Mouse (Mus musculus) heart, embryonic 11.5 days (tissue): ENCODE results near the gene Mrpl43. TPM values are rescaled to one million over a fixed set of nuclear protein-coding genes. Genes with fewer than 3 reads are reported as not detected.

ENCODE experiments used
- ATAC-seq: fragments of 200-750 bp; cut with Nextera tagmentation; replicated peaks from 2 replicates; pipeline ENCODE4 v1.8.0; 2017; ENCODE audit warnings: moderate library complexity; ENCODE audit not compliant: insufficient number of reproducible peaks, low FRiP score, low TSS enrichment
- H3K27ac ChIP-seq: fragments of 300-500 bp; sonication (generic); 2 replicates; pipeline ENCODE4 v1.5.1; 2014; ENCODE audit warnings: mild to moderate bottlenecking, low read depth, low read length
- H3K27me3 ChIP-seq: fragments of 300-500 bp; sonication (generic); 2 replicates; pipeline ENCODE4 v1.6.1; 2014; ENCODE audit warnings: mild to moderate bottlenecking, low read length, mixed read lengths; ENCODE audit not compliant: control insufficient read depth, insufficient read depth
- H3K36me3 ChIP-seq: fragments of 300-500 bp; sonication (generic); 2 replicates; pipeline ENCODE4 v1.6.1; 2014; ENCODE audit warnings: mild to moderate bottlenecking, low read length, moderate library complexity, mixed read lengths; ENCODE audit not compliant: control insufficient read depth, insufficient read depth
- H3K4me1 ChIP-seq: fragments of 300-500 bp; sonication (generic); 2 replicates; pipeline ENCODE4 v1.6.1; 2014; ENCODE audit warnings: low read length; ENCODE audit not compliant: control insufficient read depth, insufficient read depth
- H3K4me2 ChIP-seq: fragments of 300-500 bp; sonication (generic); 2 replicates; pipeline ENCODE4 v1.6.1; 2014; ENCODE audit warnings: mild to moderate bottlenecking, moderate library complexity
- H3K4me3 ChIP-seq: fragments of 300-500 bp; sonication (generic); 2 replicates; pipeline ENCODE4 v1.5.1; 2014; ENCODE audit warnings: low read depth, low read length
- H3K9ac ChIP-seq: fragments of 300-500 bp; sonication (generic); 2 replicates; pipeline ENCODE4 v1.6.1; 2014; ENCODE audit warnings: mild to moderate bottlenecking, low read depth, low read length, moderate library complexity
- H3K9me3 ChIP-seq: fragments of 300-500 bp; sonication (generic); replicated peaks from 2 replicates; pipeline ENCODE4 v1.6.1; 2016; ENCODE audit warnings: low read length; ENCODE audit not compliant: control insufficient read depth
- WGBS: fragments of 180-500 bp; shearing (Covaris S2); extraction: QIAGEN DNeasy Blood & Tissue Kit; methylation state at CpG from one replicate; pipeline ENCODE4 v1.1.7; 2014; ENCODE audit not compliant: insufficient replicate concordance; 5-methylcytosine and 5-hydroxymethylcytosine counted together
- polyA plus RNA-seq: library from polyadenylated mRNA; unstranded; fragments of >200 nt; fragmentation: Nextera tagmentation; extraction: Ambion mirVana; gene quantifications from 2 replicates; pipeline ENCODE4 v1.2.1, GENCODE M21; 2014

Mrpl43 gene
- polyA plus RNA-seq, 1 experiment from 2014 or later = 63.0 TPM

GRCm38 (mm10) chr19:45024775-45025174 lies 18.5 kb upstream of the Mrpl43 start:
- ATAC-seq = no peak
- Histone ChIP-seq H3K9ac (no peak overlapping the region), H3K4me2 (no peak overlapping the region), H3K4me3 (no peak overlapping the region), H3K36me3 (peaks cover 31% of the 10 kb centered on the region), H3K27ac (no peak overlapping the region), H3K27me3 (no peaks in the 10 kb centered on the region), H3K4me1 (peaks cover 11% of the 10 kb centered on the region), H3K9me3 (no peaks in the 10 kb centered on the region)
- 88% methylated on average over 20 of the region's 20 CpGs for WGBS

DNA sequence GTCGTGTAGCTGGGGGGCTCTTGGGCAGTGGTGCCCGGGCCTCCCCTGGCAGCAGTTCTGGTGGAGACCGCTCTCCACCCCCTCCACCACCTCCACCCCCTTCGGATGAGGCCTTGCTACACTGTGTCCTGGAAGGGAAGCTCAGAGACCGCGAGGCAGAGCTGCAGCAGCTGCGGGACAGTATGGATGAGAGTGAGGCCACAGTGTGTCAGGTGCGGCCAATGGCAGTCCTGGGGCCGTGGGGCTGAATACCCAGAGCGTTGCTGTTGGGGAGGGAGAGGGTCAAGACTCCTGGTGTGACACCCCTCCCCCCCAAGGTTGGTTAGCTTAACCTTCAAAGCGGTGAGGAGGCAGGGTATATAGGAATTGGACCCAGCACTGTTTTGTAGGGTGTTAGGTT lies 17.8 kb upstream of the Mrpl43 start:
- peaks cover 31% of the 10 kb centered on the region for H3K36me3 ChIP-seq
- H3K9ac ChIP-seq = no peak overlapping the region
- H3K27ac ChIP-seq = no peak overlapping the region
- H3K4me2 ChIP-seq = no peak overlapping the region
- H3K4me1 ChIP-seq = peaks cover 16% of the 10 kb centered on the region
- 75% methylated on average over 11 of the region's 11 CpGs for WGBS
- H3K27me3 ChIP-seq = no peaks in the 10 kb centered on the region
- peak; percentile 35; the same call in 1 of the 2 replicates for ATAC-seq
- H3K9me3 ChIP-seq = no peaks in the 10 kb centered on the region
- H3K4me3 ChIP-seq = no peak overlapping the region

- H3K9ac ChIP-seq = no peak overlapping the region
- peaks cover 31% of the 10 kb centered on the region for H3K36me3 ChIP-seq
- H3K4me2 ChIP-seq = no peak overlapping the region
- no peak overlapping the region for H3K27ac ChIP-seq
- no peak overlapping the region for H3K4me3 ChIP-seq
- peaks cover 24% of the 10 kb centered on the region for H3K4me1 ChIP-seq
- no peak for ATAC-seq
- no peaks in the 10 kb centered on the region for H3K9me3 ChIP-seq
- 79% methylated on average over 15 of the region's 15 CpGs for WGBS
- no peaks in the 10 kb centered on the region for H3K27me3 ChIP-seq
Observed at GRCm38 (mm10) chr19:45021362-45021761, 15.1 kb upstream of the Mrpl43 start.

DNA sequence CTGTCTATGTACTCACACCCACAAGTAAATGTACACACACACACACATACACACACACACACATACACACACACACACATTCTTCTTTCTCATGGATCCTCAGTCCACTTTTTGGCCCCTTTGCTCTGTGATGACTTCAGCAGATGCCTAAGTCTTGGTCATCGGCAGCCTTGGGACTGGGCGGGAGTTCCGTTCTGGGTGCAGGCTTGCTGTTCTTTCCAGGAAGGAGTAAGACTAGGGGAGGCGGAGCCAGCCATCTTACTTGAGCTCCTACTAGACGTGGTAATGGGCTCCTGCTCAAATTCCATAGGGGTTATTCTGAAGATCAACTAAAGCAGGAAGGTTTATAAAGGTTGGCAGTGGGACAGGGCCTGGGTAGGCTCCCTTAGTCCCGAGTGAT lies 14.1 kb upstream of the Mrpl43 start:
- no peak for ATAC-seq
- Histone ChIP-seq H3K27ac (no peak overlapping the region; the same call in 1 of the 2 replicates), H3K9ac (no peak overlapping the region), H3K4me2 (peak overlapping the region; percentile 29; the same call in 1 of the 2 replicates), H3K27me3 (no peaks in the 10 kb centered on the region), H3K4me1 (peaks cover 27% of the 10 kb centered on the region), H3K4me3 (no peak overlapping the region), H3K36me3 (peaks cover 24% of the 10 kb centered on the region), H3K9me3 (no peaks in the 10 kb centered on the region)
- WGBS = 59% methylated on average over 6 of the region's 6 CpGs

DNA sequence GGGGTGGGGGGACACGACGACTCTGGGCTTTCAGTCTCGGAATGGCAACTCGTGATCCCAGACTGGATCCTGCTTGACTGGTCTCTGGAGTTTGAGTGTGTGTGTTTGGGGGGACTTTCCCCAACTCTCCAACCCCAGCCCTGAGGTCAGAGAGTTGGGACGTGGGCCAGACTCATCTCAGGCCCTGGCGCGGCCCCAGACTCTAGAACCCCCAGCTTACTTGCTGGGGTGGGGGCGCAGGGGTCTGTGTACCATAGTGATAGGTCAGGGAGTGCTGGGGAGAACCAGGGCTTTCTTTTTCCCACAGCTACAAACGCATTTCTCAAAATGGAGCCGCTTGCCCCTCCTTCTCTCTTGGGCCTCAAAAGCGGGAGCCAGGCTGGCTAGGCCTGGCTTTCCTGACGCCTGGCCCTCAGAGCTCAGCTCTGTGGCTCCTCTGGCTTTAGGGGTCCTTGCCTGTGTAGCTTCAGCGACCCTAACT lies 12.1 kb upstream of the Mrpl43 start:
- Histone ChIP-seq H3K27me3 (no peaks in the 10 kb centered on the region), H3K4me1 (peaks cover 31% of the 10 kb centered on the region)
- 3% methylated on average over 13 of the region's 13 CpGs for WGBS

GRCm38 (mm10) chr19:45017909-45018308 lies 11.7 kb upstream of the Mrpl43 start:
- Histone ChIP-seq H3K4me3 (peak overlapping the region; percentile 80), H3K9me3 (no peaks in the 10 kb centered on the region), H3K27me3 (no peaks in the 10 kb centered on the region), H3K4me2 (peak overlapping the region; percentile 99), H3K4me1 (peaks cover 31% of the 10 kb centered on the region), H3K9ac (peak overlapping the region; percentile 96), H3K36me3 (peaks cover 9% of the 10 kb centered on the region), H3K27ac (peak overlapping the region; percentile 99)
- peak; percentile 78 for ATAC-seq
- 1% methylated on average over 41 of the region's 48 CpGs for WGBS

More for the DNA sequence above, 12.1 kb upstream of the Mrpl43 start:
- H3K9me3 ChIP-seq = no peaks in the 10 kb centered on the region
- peak overlapping the region; percentile 99 for H3K4me2 ChIP-seq
- no peak for ATAC-seq
- peak overlapping the region; percentile 96 for H3K9ac ChIP-seq
- peak overlapping the region; percentile 99 for H3K27ac ChIP-seq
- peaks cover 9% of the 10 kb centered on the region for H3K36me3 ChIP-seq
- peak overlapping the region; percentile 80 for H3K4me3 ChIP-seq

DNA sequence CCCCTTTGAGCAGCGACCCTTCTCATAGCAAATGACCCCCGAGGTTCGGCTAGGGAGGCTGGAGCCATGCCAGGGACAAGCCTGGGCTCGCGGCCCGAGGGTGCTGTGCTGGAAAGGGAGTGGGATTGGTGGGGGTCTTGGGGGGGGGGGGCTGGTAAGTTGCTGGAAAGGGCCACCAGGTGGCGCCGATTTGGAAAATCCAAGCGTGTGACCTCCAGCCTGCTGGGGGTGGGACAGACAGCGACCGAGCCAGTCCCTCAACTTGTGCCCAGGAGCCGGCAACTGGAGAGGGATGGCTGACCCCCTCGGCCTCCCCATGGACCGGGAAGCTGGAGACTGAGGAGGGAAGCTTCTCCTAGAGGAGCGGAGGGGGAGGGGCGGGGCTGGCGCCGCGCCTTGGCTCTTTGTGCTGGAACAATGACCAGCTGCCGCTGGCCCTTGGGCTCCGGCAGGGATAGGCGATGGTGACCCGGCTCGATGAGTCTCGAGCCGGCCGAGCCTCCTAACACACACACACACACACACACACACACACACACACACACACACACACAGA lies 11.1 kb upstream of the Mrpl43 start:
- H3K4me2 ChIP-seq = peak overlapping the region; percentile 99
- peaks cover 31% of the 10 kb centered on the region for H3K4me1 ChIP-seq
- H3K9me3 ChIP-seq = no peaks in the 10 kb centered on the region
- peak overlapping the region; percentile 99 for H3K27ac ChIP-seq
- peak; percentile 29; the same call in 1 of the 2 replicates for ATAC-seq
- H3K36me3 ChIP-seq = peaks cover 4% of the 10 kb centered on the region
- H3K27me3 ChIP-seq = no peaks in the 10 kb centered on the region
- H3K9ac ChIP-seq = peak overlapping the region; percentile 96
- WGBS = under 1% methylated on average over 27 of the region's 27 CpGs
- H3K4me3 ChIP-seq = peak overlapping the region; percentile 80

- ATAC-seq = peak; percentile 11; the same call in 1 of the 2 replicates
- Histone ChIP-seq H3K27me3 (no peaks in the 10 kb centered on the region), H3K4me1 (peaks cover 31% of the 10 kb centered on the region), H3K27ac (peak overlapping the region; percentile 99), H3K9ac (peak overlapping the region; percentile 96), H3K9me3 (no peaks in the 10 kb centered on the region), H3K36me3 (peaks cover under 1% of the 10 kb centered on the region; the same call in 1 of the 2 replicates), H3K4me2 (peak overlapping the region; percentile 99), H3K4me3 (peak overlapping the region; percentile 80)
- WGBS = under 1% methylated on average over 18 of the region's 18 CpGs
Observed at GRCm38 (mm10) chr19:45016341-45017215, 10.3 kb upstream of the Mrpl43 start.
